ENCODE assay signal across 26 mouse cellular contexts in genomic region chr7:82327201-82327600, GRCm38 (mm10). TPM values are rescaled to one million over a fixed set of nuclear protein-coding genes. Genes with fewer than 3 reads are reported as not detected.
DNase-seq lines count a peak whose midpoint lies in the region; ATAC-seq and TF ChIP-seq lines count a peak whose summit lies in the region.
"Had no signal": no experiment of that assay in that cellular context is flagged by ENCODE, and none has a peak within 500 bp of the region (broad histone marks: within the 10 kb centered on the region; RNA-seq: fewer than 3 reads in every experiment).

No protein-coding gene starts in this region.

- H3K9ac ChIP-seq in forebrain, postnatal 0 days: no peak overlapping the region
- H3K9ac ChIP-seq: embryonic facial prominence, embryonic 13.5 days; embryonic facial prominence, embryonic 15.5 days; forebrain, embryonic 12.5 days had no signal

- TF ChIP-seq POLR2A in brain, embryonic 14.5 days (IDR thresholded peaks at IDR 0.05; ENCODE audit: borderline replicate concordance, extremely low read depth, insufficient read depth, insufficient read length, poor library complexity, severe bottlenecking): no peak

- 65% methylated on average over 4 of the region's 4 CpGs for WGBS in heart, embryonic 10.5 days
- WGBS in forebrain, postnatal 0 days: 47% methylated on average over 4 of the region's 4 CpGs

- no peaks in the 10 kb centered on the region for H3K9me3 ChIP-seq in heart, embryonic 10.5 days
- no peaks in the 10 kb centered on the region for H3K9me3 ChIP-seq in forebrain, postnatal 0 days (ENCODE audit: low read length)
- H3K9me3 ChIP-seq: embryonic facial prominence, embryonic 13.5 days; embryonic facial prominence, embryonic 15.5 days; forebrain, embryonic 10.5 days; forebrain, embryonic 12.5 days had no signal

- TF ChIP-seq CTCF in brain, embryonic 14.5 days (IDR thresholded peaks at IDR 0.05; ENCODE audit: borderline replicate concordance, extremely low read depth, insufficient read depth, insufficient read length): no peak
- no peak for TF ChIP-seq CTCF in forebrain, postnatal 0 days (IDR thresholded peaks at IDR 0.05; ENCODE audit: low read depth)

- H3K4me3 ChIP-seq in heart, embryonic 10.5 days: no peak overlapping the region
- H3K4me3 ChIP-seq in forebrain, postnatal 0 days (ENCODE audit: low read depth, low read length): no peak overlapping the region
- H3K4me3 ChIP-seq: embryonic facial prominence, embryonic 13.5 days; embryonic facial prominence, embryonic 15.5 days; erythroblast, embryonic 14.5 days; forebrain, embryonic 10.5 days; forebrain, embryonic 12.5 days had no signal

- no peak overlapping the region for H3K4me2 ChIP-seq in forebrain, postnatal 0 days (ENCODE audit: low read depth)
- H3K4me2 ChIP-seq: embryonic facial prominence, embryonic 13.5 days; embryonic facial prominence, embryonic 15.5 days; forebrain, embryonic 12.5 days had no signal

- DNase-seq in cerebellum, postnatal 14 days: peak; percentile 21 to 29
- no peak for DNase-seq in cerebellum, postnatal 25 days
- peak; percentile 20 for DNase-seq in heart, embryonic 10.5 days (ENCODE audit: low spot score)
- DNase-seq in heart, adult 18-20 months: no peak
- DNase-seq in NIH3T3 (ENCODE audit: low read depth): peak; percentile 24
- peak; percentile 15 for DNase-seq in brain, embryonic 14.5 days (ENCODE audit: low read depth)
- DNase-seq in forebrain, postnatal 0 days: no peak
- DNase-seq in urinary bladder, postnatal 36 days (ENCODE audit: low spot score in 2 of 2): no peak
- DNase-seq: adrenal gland, adult 8-10 months; adrenal gland, postnatal 14 days; adrenal gland, postnatal 36 days; cerebellum, adult 11 months; cerebellum, adult 2 months; cerebellum, adult 9-10 months; cerebellum, postnatal 36 days; embryo, embryonic 11 days had no signal

- no peak overlapping the region for H3K27ac ChIP-seq in heart, embryonic 10.5 days
- no peak overlapping the region for H3K27ac ChIP-seq in forebrain, postnatal 0 days (ENCODE audit: low read depth, low read length)
- H3K27ac ChIP-seq: embryonic facial prominence, embryonic 13.5 days; embryonic facial prominence, embryonic 15.5 days; forebrain, embryonic 10.5 days; forebrain, embryonic 12.5 days had no signal

- peaks cover 11% of the 10 kb centered on the region; the same call in 1 of the 2 replicates for H3K27me3 ChIP-seq in heart, embryonic 10.5 days (ENCODE audit: insufficient read depth, poor library complexity, severe bottlenecking)
- no peaks in the 10 kb centered on the region for H3K27me3 ChIP-seq in forebrain, postnatal 0 days (ENCODE audit: insufficient read depth, low read length)

- no peaks in the 10 kb centered on the region for H3K36me3 ChIP-seq in heart, embryonic 10.5 days
- no peaks in the 10 kb centered on the region for H3K36me3 ChIP-seq in forebrain, postnatal 0 days (ENCODE audit: insufficient read depth)
- H3K36me3 ChIP-seq: embryonic facial prominence, embryonic 13.5 days; embryonic facial prominence, embryonic 15.5 days; forebrain, embryonic 10.5 days; forebrain, embryonic 12.5 days had no signal

- no peak for ATAC-seq in forebrain, postnatal 0 days
- ATAC-seq: activated CD4-positive, CD25-positive, alpha-beta regulatory T cell, adult 4 months; forebrain, embryonic 14.5 days; Patski had no signal

- no peaks in the 10 kb centered on the region for H3K4me1 ChIP-seq in heart, embryonic 10.5 days
- no peaks in the 10 kb centered on the region for H3K4me1 ChIP-seq in forebrain, postnatal 0 days (ENCODE audit: insufficient read depth)
- H3K4me1 ChIP-seq: embryonic facial prominence, embryonic 13.5 days; embryonic facial prominence, embryonic 15.5 days; forebrain, embryonic 10.5 days; forebrain, embryonic 12.5 days had no signal

RNA-seq across cellular contexts. Expression of gene Adamtsl3, which starts 8.3 kb away (rescaled TPM):
- polyA plus RNA-seq in heart, embryonic 10.5 days (2016; fragmentation: Nextera tagmentation; extraction: Ambion mirVana): 0.06 and 0.22 TPM in 2 replicates
- 1 to 10 TPM; 6.0 to 6.4 TPM for total RNA-seq in heart, adult 18-20 months (2021)
- 0.54 and 0.92 TPM in 2 replicates for polyA plus RNA-seq in brain, embryonic 14.5 days (2012; rRNA removed)
- 3.2 and 4.8 TPM in 2 replicates for total RNA-seq in forebrain, postnatal 0 days (2014; rRNA removed)
- polyA plus RNA-seq in forebrain, postnatal 0 days (2015; fragmentation: Nextera tagmentation; extraction: Ambion mirVana): 0.36 and 0.61 TPM in 2 replicates
- total RNA-seq: common myeloid progenitor, adult 5-6 weeks; MEL had no signal
- polyA plus RNA-seq: erythroblast, embryonic 14.5 days; forebrain, embryonic 10.5 days had no signal

Comparison
In these comparisons a context has a peak if more than half of its experiments do, and no peak if none do; other contexts are left out.
1. DNase-seq: peak in cerebellum, postnatal 14 days (2 of 2), heart, embryonic 10.5 days (single experiment), NIH3T3 (single experiment) and brain, embryonic 14.5 days (single experiment); none in cerebellum, postnatal 25 days (0 of 2), heart, adult 18-20 months (0 of 2), forebrain, postnatal 0 days (single experiment) and urinary bladder, postnatal 36 days (0 of 2).